Mouse (Mus musculus) left cerebral cortex, postnatal 14 days (tissue): Measurements from ENCODE around the gene Neurl4. TPM values are rescaled to one million over a fixed set of nuclear protein-coding genes. Genes with fewer than 3 reads are reported as not detected.
"Not testable (repeated sequence)": the region's sequence is repeated elsewhere in the genome, so short reads cannot be mapped to it uniquely, and the experiment has no call there.

ENCODE experiments used
- DNase-seq, 2 experiments: peaks; one replicate each; pipeline ENCODE4 v3.0.0; 2021 to 2022; ENCODE audit warnings: low spot score in 2 of 2, mixed read lengths in 1 of 2
- intact Hi-C: fragments of 180-260 bp; cut with DNase I; formaldehyde crosslinking; loops from one replicate; pipeline ENCODE4 v1.15.1; 2025
- total RNA-seq, 2 experiments: library from RNA; stranded (reverse); gene quantifications; 2 replicates each; pipeline ENCODE4 v1.2.3; 2021

Gene Neurl4
- total RNA-seq, 2 experiments from 2014 or later, result 121 to 125 TPM

- DNase-seq, result no peak
- intact Hi-C loops, result loop anchor here (5.0 kb wide), 1 partner anchor 238 kb away; the partner anchor contains the start of gene Eif4a1
These were observed 9.3 kb downstream of the Neurl4 start for GRCm38 (mm10) chr11:69910177-69910576.

- intact Hi-C loops, result loop anchor here (5.0 kb wide), 1 partner anchor 239 kb away; the partner anchor contains the start of gene Eif4a1
- DNase-seq, result no peak
These were observed 10.1 kb downstream of the Neurl4 start for GRCm38 (mm10) chr11:69910781-69911560.

DNA sequence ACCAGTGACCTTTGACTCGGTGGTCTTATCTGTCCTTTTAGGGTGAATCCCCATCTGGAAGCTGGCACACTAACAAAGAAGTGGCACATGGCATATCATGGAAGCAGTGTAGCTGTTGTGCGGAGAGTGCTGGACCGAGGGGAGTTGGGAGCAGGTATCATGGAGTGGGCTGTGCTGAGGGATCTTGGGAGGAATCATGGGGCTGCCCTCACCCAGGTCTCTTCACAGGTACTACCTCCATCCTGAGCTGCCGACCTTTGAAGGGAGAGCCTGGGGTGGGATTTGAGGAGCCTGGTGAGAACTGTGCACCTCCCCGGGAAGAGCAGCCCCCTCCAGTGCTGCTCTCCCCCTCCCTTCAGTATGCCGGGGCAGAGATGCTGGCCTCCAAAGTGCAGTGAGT lies 10.8 kb downstream of the Neurl4 start:
- intact Hi-C loops, result loop anchor here (5.0 kb wide), 1 partner anchor 239 kb away; the partner anchor contains the start of gene Eif4a1
- no peak for DNase-seq

DNA sequence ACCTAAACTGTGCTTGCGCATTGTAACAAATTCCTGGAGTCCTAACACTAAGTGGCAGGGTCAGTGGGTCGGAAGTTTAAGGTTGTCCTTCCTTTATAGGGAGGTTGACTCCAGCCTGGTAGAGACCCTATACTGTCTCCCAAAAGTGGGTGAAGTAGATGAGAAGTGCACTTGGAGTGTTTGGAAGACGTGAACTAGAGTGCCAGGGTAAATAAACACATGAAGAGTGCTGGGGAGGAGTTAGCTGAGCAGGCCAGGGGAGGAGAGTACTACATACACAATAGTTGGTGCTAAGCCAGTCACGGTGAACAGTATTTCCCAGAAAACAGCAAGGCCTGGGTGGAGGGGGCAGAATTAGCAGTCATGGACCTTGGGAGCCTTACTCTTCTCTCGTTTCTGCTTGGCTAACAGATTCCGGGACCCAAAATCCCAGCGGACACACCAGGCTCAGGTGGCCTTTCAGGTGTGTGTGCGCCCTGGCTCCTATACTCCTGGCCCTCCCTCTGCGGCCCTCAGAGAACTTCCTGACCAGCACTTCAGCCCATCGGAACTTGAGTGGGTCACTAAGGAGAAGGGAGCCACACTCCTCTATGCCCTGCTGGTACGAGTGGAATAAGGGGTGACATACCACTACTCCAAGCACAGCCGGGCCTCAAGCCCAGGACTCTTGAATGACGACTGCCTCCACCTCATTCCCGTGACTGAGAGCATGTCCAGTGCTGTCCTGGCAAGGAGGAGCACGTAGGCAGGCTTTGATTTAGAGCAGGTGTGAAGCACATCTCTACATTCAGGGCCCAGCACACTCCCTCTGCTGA lies 12.1 kb downstream of the Neurl4 start:
- DNase-seq, result no peak
- intact Hi-C loops, result loop anchor here (5.0 kb wide), 1 partner anchor 241 kb away; the partner anchor contains the start of gene Eif4a1

- peak; percentile 92 to 95 for DNase-seq
- intact Hi-C loops, result loop anchor here (5.0 kb wide), 1 partner anchor 241 kb away; the partner anchor contains the start of gene Eif4a1
These were observed 12.9 kb downstream of the Neurl4 start, which contains the start of gene Gps2 for GRCm38 (mm10) chr11:69913554-69914371. Gps2 (plus strand) TSS chr11:69913888.

GRCm38 (mm10) chr11:69914372-69914764 lies 13.5 kb downstream of the Neurl4 start:
- intact Hi-C loops, result loop anchor here (5.0 kb wide), 1 partner anchor 242 kb away; the partner anchor contains the start of gene Eif4a1
- no peak for DNase-seq

GRCm38 (mm10) chr11:69914917-69915430 lies 14.1 kb downstream of the Neurl4 start:
- DNase-seq, result no peak
- intact Hi-C loops, result loop anchor here (5.0 kb wide), 1 partner anchor 243 kb away; the partner anchor contains the start of gene Eif4a1

- no peak for DNase-seq
- intact Hi-C loops, result no loop called here
These were observed 15.1 kb downstream of the Neurl4 start for GRCm38 (mm10) chr11:69915667-69916627.

GRCm38 (mm10) chr11:69916652-69917378 lies 15.9 kb downstream of the Neurl4 start:
- DNase-seq, intact Hi-C loops: not testable (repeated sequence)

DNA sequence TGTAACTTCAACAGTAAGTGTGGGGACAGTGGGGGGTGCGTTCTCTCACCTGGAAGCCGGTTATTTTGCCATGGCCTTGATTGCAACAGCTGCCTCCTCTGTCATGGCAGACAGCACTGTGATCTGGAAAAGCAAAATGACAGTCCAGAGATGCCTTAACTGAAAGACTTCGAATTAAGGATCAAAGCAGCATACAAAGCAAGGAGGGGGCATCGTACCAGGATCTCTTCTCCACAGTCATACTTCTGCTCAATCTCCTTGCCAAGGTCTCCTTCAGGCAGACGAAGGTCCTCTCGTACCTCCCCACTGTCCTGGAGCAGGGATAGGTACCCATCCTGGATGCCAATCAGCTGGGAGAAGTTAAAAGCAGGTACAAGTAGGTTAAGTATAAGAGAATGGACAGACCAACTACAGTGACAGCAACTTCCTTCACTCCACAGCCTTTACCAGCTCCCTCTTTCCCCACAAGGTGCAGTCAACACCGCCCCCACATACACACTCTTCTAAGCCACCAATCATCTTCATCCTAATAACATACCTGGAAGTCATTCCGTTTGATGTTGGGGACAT lies 16.6 kb downstream of the Neurl4 start:
- DNase-seq, result no peak
- intact Hi-C loops, result no loop called here

GRCm38 (mm10) chr11:69918118-69918517 lies 17.2 kb downstream of the Neurl4 start:
- intact Hi-C loops, result no loop called here
- DNase-seq, result no peak

DNA sequence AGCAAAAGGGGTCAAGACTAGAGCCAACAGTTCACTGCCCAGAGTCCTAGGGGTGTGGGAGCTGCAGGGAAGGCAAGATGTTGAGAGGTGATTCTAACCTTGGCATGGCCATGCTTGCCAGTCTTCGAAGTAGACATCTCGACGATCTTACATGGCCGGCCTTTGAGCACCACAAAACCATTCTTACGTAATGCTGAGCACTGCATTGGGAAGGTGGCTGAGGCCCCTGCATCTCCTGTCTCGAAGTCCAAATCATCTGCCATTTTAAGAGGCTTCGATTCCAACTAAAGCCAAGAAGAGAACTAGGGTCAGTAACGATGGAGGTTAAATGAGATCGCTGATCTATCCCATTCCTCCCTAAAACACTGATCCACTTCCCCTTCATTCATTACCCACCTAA lies 18.2 kb downstream of the Neurl4 start:
- no peak for DNase-seq
- intact Hi-C loops, result no loop called here

DNA sequence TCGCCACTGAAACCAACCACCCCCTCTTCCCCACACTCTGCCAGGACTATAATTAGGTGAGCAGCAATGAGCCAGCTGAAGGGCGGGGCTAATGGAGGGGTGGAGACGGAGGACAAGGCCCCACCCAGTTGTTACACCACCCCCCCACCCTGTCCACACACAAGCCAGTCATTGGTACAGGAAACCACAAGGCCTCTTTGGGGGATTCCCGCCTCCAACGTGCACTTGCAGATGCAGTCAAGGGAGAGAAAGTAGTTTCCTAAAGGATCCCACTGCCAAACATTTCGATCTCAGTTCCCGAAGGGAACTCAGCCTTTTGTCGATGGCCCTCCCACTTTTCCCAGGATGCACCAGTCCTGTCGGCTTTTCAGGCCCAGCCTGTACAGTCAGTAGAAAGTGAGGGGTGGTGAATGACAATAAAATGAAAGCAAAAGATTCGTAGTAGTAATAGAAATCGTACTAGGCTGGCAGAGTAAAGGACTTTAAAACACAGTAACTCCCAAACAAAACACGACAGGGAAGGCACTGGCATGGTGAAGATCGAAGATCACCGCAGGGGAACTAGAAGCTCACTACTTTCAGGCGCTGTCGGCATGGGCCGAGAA lies 18.9 kb downstream of the Neurl4 start:
- intact Hi-C loops, result no loop called here
- DNase-seq, result peak; percentile 35 to 52

GRCm38 (mm10) chr11:69920266-69921031 lies 19.6 kb downstream of the Neurl4 start:
- DNase-seq, result peak in 1 of 2 experiments; percentile 15
- intact Hi-C loops, result no loop called here

GRCm38 (mm10) chr11:69921114-69922011 lies 20.5 kb downstream of the Neurl4 start, which contains the start of gene Eif5a:
Eif5a (minus strand) TSS chr11:69921958.
- intact Hi-C loops, result no loop called here
- peak; percentile 100 for DNase-seq
